Mouse (Mus musculus): ENCODE results near the gene Fam222b. TPM values are rescaled to one million over a fixed set of nuclear protein-coding genes. Genes with fewer than 3 reads are reported as not detected.
A peak's percentile ranks its signal among the peaks of the same experiment; 100 is the strongest.

The Fam222b gene
- polyA plus RNA-seq, 1 experiment from 2014 or later, result 27.6 TPM

DNA sequence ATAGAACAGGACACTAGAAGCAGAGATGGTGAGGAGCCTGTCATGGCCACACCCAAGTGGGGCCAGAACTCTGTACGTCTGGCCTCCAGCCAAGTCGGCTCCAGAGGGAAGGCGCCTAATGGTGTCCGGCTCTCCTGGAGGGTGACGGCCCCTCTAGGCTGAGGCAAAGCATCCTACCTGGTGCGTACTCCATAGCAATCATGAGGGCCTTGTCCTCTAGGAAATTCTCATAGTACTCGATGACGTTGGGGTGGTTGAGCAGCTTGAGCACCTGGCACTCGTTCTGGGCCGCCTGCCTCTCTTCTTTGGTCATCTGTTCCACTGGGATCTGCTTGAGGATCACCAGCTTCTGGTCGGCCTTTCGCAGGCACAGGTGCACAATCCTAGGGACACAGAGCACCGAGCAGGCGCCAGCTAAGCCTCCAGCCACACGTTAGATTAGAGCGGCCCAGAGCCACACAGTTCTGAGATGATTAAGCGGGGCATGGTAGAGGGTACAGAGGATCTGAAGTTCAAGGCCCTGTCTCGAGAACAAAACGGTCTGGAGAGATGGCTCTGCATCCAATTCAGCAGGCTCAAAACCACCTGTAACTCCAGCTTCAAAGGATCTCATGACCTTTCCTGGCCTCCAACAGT, 78.4 kb downstream of the Fam222b start:
- no peaks in the 10 kb centered on the region for H3K9me3 ChIP-seq (replicated peaks)
- peaks cover 33% of the 10 kb centered on the region for H3K4me1 ChIP-seq
- WGBS, result 89% methylated on average over 19 of the region's 19 CpGs
- no peak overlapping the region for H3K4me3 ChIP-seq
- no peaks in the 10 kb centered on the region for H3K36me3 ChIP-seq
- H3K27ac ChIP-seq (replicated peaks), result no peak overlapping the region
- 0 out of 2 replicates have a peak, but pooled peaks cover 2% of the 10 kb centered on the region for H3K27me3 ChIP-seq (ENCODE audit: low read depth, poor library complexity, severe bottlenecking)
- DNase-seq (ENCODE audit: low spot score), result no peak

- Histone ChIP-seq H3K27me3 (ENCODE audit: low read depth, poor library complexity, severe bottlenecking) (no peaks in the 10 kb centered on the region), H3K36me3 (peaks cover 6% of the 10 kb centered on the region), H3K4me1 (peaks cover 46% of the 10 kb centered on the region), H3K27ac (replicated peaks) (no peak overlapping the region), H3K9me3 (replicated peaks) (no peaks in the 10 kb centered on the region), H3K4me3 (no peak overlapping the region)
- 90% methylated on average over 3 of the region's 3 CpGs for WGBS
- no peak for DNase-seq (ENCODE audit: low spot score)
Observed at GRCm38 (mm10) chr11:78174506-78174905, 80.0 kb downstream of the Fam222b start.

DNA sequence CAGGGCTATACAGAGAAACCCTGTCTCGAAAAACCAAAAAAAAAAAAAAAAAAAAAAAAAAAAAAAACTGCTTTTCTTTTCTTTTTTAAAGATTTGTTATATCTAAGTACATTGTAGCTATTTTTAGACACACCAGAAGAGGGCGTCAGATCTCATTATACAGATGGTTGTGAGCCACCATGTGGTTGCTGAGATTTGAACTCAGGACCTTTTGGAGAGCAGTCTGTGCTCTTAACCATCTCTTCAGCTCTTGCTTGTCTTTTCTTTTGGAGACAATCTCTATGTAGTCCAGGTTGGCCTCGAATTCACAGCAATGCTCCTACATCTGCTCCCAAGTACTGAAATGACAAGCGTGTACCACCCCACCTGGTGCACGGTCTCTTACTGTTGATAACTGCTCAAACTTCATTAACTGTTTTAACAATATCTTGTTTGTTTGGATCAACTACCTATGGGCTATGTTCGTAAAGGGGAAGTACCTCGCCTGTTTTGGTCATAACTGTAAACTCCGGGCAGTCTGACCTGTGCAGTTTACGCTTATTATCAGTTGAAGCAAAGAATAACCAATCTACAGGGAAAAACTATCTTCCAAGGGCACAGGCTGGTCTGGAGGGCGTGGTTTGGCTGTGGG, 81.4 kb downstream of the Fam222b start:
- 7% methylated on average over 9 of the region's 10 CpGs for WGBS

GRCm38 (mm10) chr11:78176402-78176862, 82.0 kb downstream of the Fam222b start, which contains the start of the genes Nek8 and Tlcd1:
Gene Nek8 (minus strand): TSS chr11:78176675.
Gene Tlcd1 (plus strand): TSS chr11:78176711.
- no peaks in the 10 kb centered on the region for H3K27me3 ChIP-seq (ENCODE audit: low read depth, poor library complexity, severe bottlenecking)
- peak; percentile 90 for DNase-seq (ENCODE audit: low spot score)
- peak within 1 kb of the TSS; percentile 92 for H3K27ac ChIP-seq (replicated peaks)
- peaks cover 66% of the 10 kb centered on the region for H3K4me1 ChIP-seq
- H3K9me3 ChIP-seq (replicated peaks), result no peaks in the 10 kb centered on the region
- H3K4me3 ChIP-seq, result peak within 1 kb of the TSS; percentile 73
- WGBS, result under 1% methylated on average over 32 of the region's 32 CpGs
- peaks cover 26% of the 10 kb centered on the region for H3K36me3 ChIP-seq

More for the DNA sequence above, 81.4 kb downstream of the Fam222b start:
- H3K27ac ChIP-seq (replicated peaks), result peak overlapping the region; percentile 92
- H3K9me3 ChIP-seq (replicated peaks), result no peaks in the 10 kb centered on the region
- peaks cover 20% of the 10 kb centered on the region for H3K36me3 ChIP-seq
- peak overlapping the region; percentile 73 for H3K4me3 ChIP-seq
- H3K4me1 ChIP-seq, result peaks cover 60% of the 10 kb centered on the region
- H3K27me3 ChIP-seq (ENCODE audit: low read depth, poor library complexity, severe bottlenecking), result no peaks in the 10 kb centered on the region
- no peak for DNase-seq (ENCODE audit: low spot score)

DNA sequence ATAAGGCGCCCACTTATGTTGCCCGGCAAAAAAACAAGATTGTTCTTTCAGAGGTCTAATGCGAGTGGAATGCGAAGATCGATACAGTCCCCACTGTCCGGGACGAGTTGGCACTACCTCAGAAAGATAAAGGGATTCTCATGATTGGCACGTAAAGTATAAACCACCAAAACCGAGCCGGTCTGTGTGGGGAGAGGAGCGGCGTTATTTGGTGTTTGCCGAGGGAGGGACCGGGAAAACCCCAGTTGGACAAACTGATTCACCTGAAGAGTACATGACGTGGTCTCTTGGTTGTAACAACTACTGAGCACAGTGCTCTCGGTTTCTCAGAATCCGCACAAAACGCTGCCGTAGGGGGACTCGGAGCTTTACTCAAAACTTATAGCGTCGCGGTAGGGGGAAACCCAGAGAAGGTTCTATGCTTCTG, 82.5 kb downstream of the Fam222b start:
- Histone ChIP-seq H3K36me3 (peaks cover 31% of the 10 kb centered on the region), H3K27ac (replicated peaks) (peak overlapping the region; percentile 92), H3K9me3 (replicated peaks) (no peaks in the 10 kb centered on the region), H3K4me1 (peaks cover 68% of the 10 kb centered on the region), H3K4me3 (peak overlapping the region; percentile 73), H3K27me3 (ENCODE audit: low read depth, poor library complexity, severe bottlenecking) (no peaks in the 10 kb centered on the region)
- 2% methylated on average over 23 of the region's 23 CpGs for WGBS
- DNase-seq (ENCODE audit: low spot score), result no peak

DNA sequence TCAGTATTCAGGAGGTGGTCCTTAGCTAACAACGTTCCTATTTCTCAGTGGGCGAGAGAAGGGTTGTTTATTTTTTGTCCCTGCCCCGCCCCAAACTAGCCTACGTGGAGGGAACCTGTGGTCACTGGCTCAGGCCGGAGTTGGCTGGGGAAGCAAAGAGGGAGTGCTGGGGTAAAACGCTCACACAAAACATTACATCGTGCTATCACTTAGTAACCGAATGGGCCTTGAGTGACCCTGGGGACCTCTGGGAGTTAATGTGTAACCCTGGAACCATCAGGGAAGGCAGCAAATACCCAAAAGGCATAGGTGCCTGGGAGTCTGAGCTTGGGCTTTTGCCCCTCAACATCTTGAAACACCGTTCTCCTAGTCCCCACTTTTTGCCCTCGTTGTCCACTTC, 83.0 kb downstream of the Fam222b start:
- DNase-seq (ENCODE audit: low spot score), result no peak
- under 1% methylated on average over 10 of the region's 10 CpGs for WGBS
- no peaks in the 10 kb centered on the region for H3K27me3 ChIP-seq (ENCODE audit: low read depth, poor library complexity, severe bottlenecking)
- peak overlapping the region; percentile 73 for H3K4me3 ChIP-seq
- H3K36me3 ChIP-seq, result peaks cover 36% of the 10 kb centered on the region
- peaks cover 69% of the 10 kb centered on the region for H3K4me1 ChIP-seq
- peak overlapping the region; percentile 92 for H3K27ac ChIP-seq (replicated peaks)
- H3K9me3 ChIP-seq (replicated peaks), result no peaks in the 10 kb centered on the region

DNA sequence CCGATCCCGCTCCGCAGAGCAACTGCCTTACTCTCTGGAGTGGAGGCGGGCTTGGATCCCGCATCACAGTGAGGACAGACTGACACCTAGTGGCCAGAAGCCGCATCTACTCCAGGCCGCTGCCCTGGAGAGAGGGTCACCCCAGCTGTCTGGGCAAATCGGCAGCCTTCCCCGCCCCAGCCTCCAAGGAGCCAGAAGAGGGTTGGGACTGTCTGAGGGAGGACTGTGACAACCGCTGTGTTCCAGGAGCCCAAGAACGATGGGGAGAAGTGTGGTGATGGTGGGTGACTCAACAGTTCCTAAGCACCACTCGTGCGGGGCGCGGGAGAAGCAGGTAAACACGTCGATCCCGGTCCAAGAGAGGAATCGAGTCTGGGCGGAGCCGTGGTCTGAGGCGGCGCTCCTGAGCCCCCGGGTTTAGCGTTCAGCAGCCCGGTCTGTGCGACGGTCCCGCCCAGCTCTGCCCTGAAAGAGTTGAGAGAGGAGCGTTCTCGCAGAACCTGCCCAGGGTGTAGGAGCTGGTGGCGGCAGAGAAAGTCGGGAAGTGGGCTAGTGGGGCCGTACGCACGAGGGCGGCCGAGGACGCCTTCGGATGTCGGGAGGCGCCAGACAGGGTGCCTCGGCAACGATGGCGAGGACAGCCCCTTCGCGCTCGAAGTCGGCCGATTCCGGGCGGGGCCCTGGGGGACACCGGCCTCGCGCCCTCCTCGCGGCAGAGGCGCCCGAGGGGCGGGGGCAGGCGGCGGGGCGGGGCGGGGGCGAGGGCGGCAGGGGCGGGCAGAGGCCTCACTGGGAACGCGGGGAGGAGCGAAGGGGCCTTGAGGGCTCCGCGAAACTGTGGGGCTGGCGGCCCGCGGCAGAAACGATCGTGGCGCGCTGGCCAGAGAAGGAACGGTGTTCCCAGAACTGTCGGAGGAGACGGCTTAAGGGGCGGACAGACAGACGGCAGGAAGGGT, 83.7 kb downstream of the Fam222b start:
- under 1% methylated on average over 84 of the region's 84 CpGs for WGBS
- Histone ChIP-seq H3K36me3 (peaks cover 37% of the 10 kb centered on the region), H3K9me3 (replicated peaks) (no peaks in the 10 kb centered on the region), H3K4me1 (peaks cover 69% of the 10 kb centered on the region), H3K27ac (replicated peaks) (peak overlapping the region; percentile 92), H3K4me3 (peak overlapping the region; percentile 73), H3K27me3 (ENCODE audit: low read depth, poor library complexity, severe bottlenecking) (no peaks in the 10 kb centered on the region)
- DNase-seq (ENCODE audit: low spot score), result peak; percentile 96

- WGBS, result 1% methylated on average over 29 of the region's 29 CpGs
- H3K4me3 ChIP-seq, result peak overlapping the region; percentile 73
- H3K9me3 ChIP-seq (replicated peaks), result no peaks in the 10 kb centered on the region
- peaks cover 37% of the 10 kb centered on the region for H3K36me3 ChIP-seq
- no peaks in the 10 kb centered on the region for H3K27me3 ChIP-seq (ENCODE audit: low read depth, poor library complexity, severe bottlenecking)
- H3K4me1 ChIP-seq, result peaks cover 72% of the 10 kb centered on the region
- peak overlapping the region; percentile 92 for H3K27ac ChIP-seq (replicated peaks)
- peak; percentile 59 for DNase-seq (ENCODE audit: low spot score)
Observed at GRCm38 (mm10) chr11:78178859-78179437, 84.5 kb downstream of the Fam222b start.

GRCm38 (mm10) chr11:78179438-78179999, 85.1 kb downstream of the Fam222b start:
- Histone ChIP-seq H3K9me3 (replicated peaks) (no peaks in the 10 kb centered on the region), H3K27ac (replicated peaks) (peak overlapping the region; percentile 92), H3K36me3 (peaks cover 37% of the 10 kb centered on the region), H3K4me1 (peaks cover 73% of the 10 kb centered on the region), H3K4me3 (peak overlapping the region; percentile 73), H3K27me3 (ENCODE audit: low read depth, poor library complexity, severe bottlenecking) (no peaks in the 10 kb centered on the region)
- 34% methylated on average over 8 of the region's 8 CpGs for WGBS
- DNase-seq (ENCODE audit: low spot score), result no peak

DNA sequence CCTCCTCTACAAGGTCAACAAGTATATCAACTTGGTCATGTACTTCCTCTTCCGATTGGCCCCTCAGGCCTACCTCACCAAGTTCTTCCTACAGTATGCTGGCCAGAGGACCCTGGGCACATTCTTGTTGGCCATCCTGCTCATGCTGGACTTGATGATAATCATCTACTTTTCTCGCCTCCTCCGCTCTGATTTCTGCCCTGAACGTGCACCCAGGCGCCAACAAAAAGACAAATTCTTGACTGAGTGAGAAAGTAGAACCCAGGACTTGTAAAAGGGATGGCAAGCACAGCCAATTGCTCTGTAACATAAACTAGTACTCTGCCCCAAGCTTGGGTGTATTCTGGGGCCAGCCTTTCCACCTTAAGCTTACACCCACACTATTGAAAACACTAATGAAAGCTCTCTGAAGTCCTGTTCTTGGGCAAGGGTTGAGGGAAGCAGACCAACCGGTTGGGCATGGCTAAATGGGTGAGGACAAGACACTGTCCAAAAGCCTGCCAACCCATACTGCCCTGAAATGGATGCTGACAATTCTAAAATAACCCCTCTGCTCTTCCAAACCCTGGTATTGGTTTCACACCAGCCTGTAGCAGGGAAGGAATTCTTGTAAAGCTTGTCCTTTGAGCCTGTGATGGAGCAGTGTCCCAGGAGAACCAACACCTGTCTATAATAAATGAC, 85.8 kb downstream of the Fam222b start:
- no peaks in the 10 kb centered on the region for H3K27me3 ChIP-seq (ENCODE audit: low read depth, poor library complexity, severe bottlenecking)
- 81% methylated on average over 6 of the region's 6 CpGs for WGBS
- H3K4me3 ChIP-seq, result peak overlapping the region; percentile 73
- peaks cover 37% of the 10 kb centered on the region for H3K36me3 ChIP-seq
- H3K4me1 ChIP-seq, result peaks cover 73% of the 10 kb centered on the region
- H3K9me3 ChIP-seq (replicated peaks), result no peaks in the 10 kb centered on the region
- H3K27ac ChIP-seq (replicated peaks), result no peak overlapping the region
- no peak for DNase-seq (ENCODE audit: low spot score)

DNA sequence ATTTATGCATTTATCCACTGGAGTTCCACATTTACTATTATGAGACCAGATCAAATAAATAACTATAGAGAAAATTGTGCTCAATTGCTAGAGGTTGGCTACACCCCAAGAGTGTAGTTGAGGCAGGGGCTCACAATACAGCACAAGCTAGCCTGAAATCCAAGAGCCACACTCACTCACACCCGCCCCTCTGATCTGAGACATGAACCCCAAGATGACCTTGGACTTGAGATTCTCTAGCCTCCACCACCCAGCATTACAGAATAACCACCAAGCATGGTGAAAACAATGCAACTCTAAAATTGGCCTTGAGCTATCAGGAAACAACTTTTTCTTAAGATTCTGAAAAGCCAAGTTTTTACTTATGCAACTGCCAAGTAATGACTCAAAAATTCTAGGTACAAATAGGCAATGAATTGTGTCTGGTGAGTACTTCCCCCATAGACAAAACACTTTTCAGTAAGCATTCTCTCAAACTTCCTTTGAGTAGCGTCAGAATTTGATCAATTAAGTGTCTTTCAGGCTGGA, 87.4 kb downstream of the Fam222b start:
- Histone ChIP-seq H3K9me3 (replicated peaks) (no peaks in the 10 kb centered on the region), H3K36me3 (peaks cover 37% of the 10 kb centered on the region), H3K4me3 (peak overlapping the region; percentile 85), H3K4me1 (peaks cover 62% of the 10 kb centered on the region), H3K27me3 (ENCODE audit: low read depth, poor library complexity, severe bottlenecking) (no peaks in the 10 kb centered on the region), H3K27ac (replicated peaks) (0 out of 2 replicates have a peak overlapping the region, but pooled peaks have one; percentile 96)
- no peak for DNase-seq (ENCODE audit: low spot score)
- 58% methylated on average over 2 of the region's 2 CpGs for WGBS
